Mouse (Mus musculus) myocyte (in vitro differentiated cells): ENCODE measurements at regions not wholly inside any gene's neighbourhood (a gene's known extent, or its start where the extent isn't known, plus 50 kb on each side); places are given as distances from the start of the nearest gene placed in this dataset.

Experiments
- CEBPB ChIP-seq: IDR thresholded peaks from 2 replicates; pipeline ENCODE4 v1.6.1; 2011; ENCODE audit warnings: mild to moderate bottlenecking, moderate library complexity; ENCODE audit not compliant: poor library complexity, insufficient read depth, severe bottlenecking
- MAX ChIP-seq: IDR thresholded peaks from one replicate; pipeline ENCODE4 v1.6.1; 2011; ENCODE audit warnings: low read depth, mild to moderate bottlenecking, control low read depth
- MYOD1 ChIP-seq, 3 experiments: IDR thresholded peaks; one replicate each; pipeline ENCODE4 v1.6.1; 2011; ENCODE audit warnings: control low read depth in 2 of 3, low read depth in 2 of 3, mild to moderate bottlenecking in 2 of 3, moderate library complexity in 1 of 3; ENCODE audit not compliant: insufficient read length in 2 of 3, control insufficient read depth in 1 of 3
- MYOG ChIP-seq, 3 experiments: IDR thresholded peaks; one replicate each; pipeline ENCODE4 v1.6.1; 2011; ENCODE audit warnings: control low read depth in 2 of 3, low read depth in 2 of 3, mild to moderate bottlenecking in 2 of 3; ENCODE audit not compliant: insufficient read length in 2 of 3, control insufficient read depth in 1 of 3, insufficient read depth in 1 of 3
- POLR2A ChIP-seq: IDR thresholded peaks from one replicate; pipeline ENCODE4 v1.6.1; 2011; ENCODE audit warnings: low read depth, mild to moderate bottlenecking, control low read depth, moderate library complexity; ENCODE audit not compliant: insufficient read length
- TCF12 ChIP-seq: IDR thresholded peaks from one replicate; pipeline ENCODE4 v1.6.1; 2011; ENCODE audit warnings: mild to moderate bottlenecking, control low read depth; ENCODE audit not compliant: poor library complexity, insufficient read depth, severe bottlenecking
- TCF3 ChIP-seq: IDR thresholded peaks from one replicate; pipeline ENCODE4 v1.6.1; 2011; ENCODE audit warnings: low read depth, control low read depth; ENCODE audit not compliant: insufficient read length
- USF1 ChIP-seq: IDR thresholded peaks from one replicate; pipeline ENCODE4 v1.6.1; 2011; ENCODE audit warnings: low read depth, mild to moderate bottlenecking, control low read depth, moderate library complexity

DNA sequence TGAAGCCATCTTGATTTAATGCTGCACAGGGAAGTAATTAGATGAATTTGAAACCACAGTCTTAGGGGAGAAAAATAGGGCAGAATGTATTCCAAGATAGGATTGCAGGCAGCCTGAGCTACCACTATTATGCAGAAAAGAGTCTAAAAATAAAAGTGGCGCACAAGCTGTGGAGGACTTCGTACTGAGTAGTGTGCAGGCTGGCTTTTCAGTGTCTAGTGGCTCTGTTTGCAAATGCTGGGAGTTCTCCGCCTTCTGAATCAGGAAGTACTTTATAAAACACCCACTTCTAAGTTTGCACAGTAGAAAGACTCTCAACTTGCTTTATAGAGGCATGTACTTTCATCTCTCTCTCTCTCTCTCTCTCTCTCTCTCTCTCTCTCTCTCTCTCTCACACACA, 852.4 kb downstream of the Diaph2 start:
- TF ChIP-seq TCF12 (no peak), MAX (no peak), POLR2A (no peak), USF1 (no peak), MYOD1 (IDR thresholded peaks at IDR 0.05; ENCODE audit: control insufficient read depth in 1 of 3, insufficient read length in 2 of 3, low read depth in 2 of 3) (no peak), CEBPB (no peak), TCF3 (no peak), MYOG (IDR thresholded peaks at IDR 0.05; ENCODE audit: control insufficient read depth in 1 of 3, insufficient read depth in 1 of 3, insufficient read length in 2 of 3, low read depth in 2 of 3) (no peak)
